Mouse (Mus musculus) testis, adult 2 months (tissue): Measurements from ENCODE around the gene Neurl1a.

ENCODE experiments used
- CTCF ChIP-seq: fragments of 200-500 bp; IDR thresholded peaks from 2 replicates; pipeline ENCODE4 v1.5.1; 2012; ENCODE audit warnings: low read depth, mild to moderate bottlenecking, inconsistent platforms, low read length, moderate library complexity; ENCODE audit not compliant: control insufficient read depth, insufficient read depth, insufficient replicate concordance
- POLR2A ChIP-seq: fragments of 200-500 bp; IDR thresholded peaks from 2 replicates; pipeline ENCODE4 v1.6.1; 2012; ENCODE audit warnings: low read depth, mild to moderate bottlenecking, inconsistent platforms, low read length, moderate library complexity; ENCODE audit not compliant: control insufficient read depth

DNA sequence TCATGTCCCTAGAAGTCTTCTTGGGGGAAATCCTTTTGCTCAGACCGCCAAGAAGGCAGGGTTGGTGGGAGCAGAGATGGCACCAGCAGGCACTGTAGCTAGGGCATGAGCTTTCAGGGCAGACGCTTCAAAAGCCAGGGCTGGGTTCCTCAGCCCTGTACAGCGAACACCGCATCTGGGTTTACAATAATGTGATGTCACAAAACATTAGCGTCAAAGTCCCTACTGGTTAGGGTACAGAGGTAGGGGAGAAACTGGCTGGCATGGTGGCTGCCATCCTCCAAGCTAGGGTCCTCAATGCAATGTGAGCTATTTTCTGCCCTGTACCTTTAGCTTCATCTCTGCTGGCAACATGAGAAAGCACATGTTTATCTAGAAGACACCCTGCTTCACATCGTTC, 24.4 kb downstream of the Neurl1a start:
- TF ChIP-seq CTCF (no peak), POLR2A (no peak)
